Mouse (Mus musculus) urinary bladder, adult 18-20 months (tissue): Measurements from ENCODE around the gene Slc4a1ap.
"Not testable (repeated sequence)": the region's sequence is repeated elsewhere in the genome, so short reads cannot be mapped to it uniquely, and the experiment has no call there.

Experiments
- DNase-seq, 2 experiments: peaks; one replicate each; pipeline ENCODE4 v3.0.0; 2022; ENCODE audit warnings: low spot score in 2 of 2, mixed read lengths in 2 of 2

The Slc4a1ap gene

GRCm38 (mm10) chr5:31526354-31527116, at the start of gene Slc4a1ap:
Gene Slc4a1ap, plus strand, starts transcription at chr5:31526995.
- peak; percentile 49 to 69 for DNase-seq

- DNase-seq: no peak
Measured at GRCm38 (mm10) chr5:31480536-31480935, 46.3 kb upstream of the Slc4a1ap start.

- DNase-seq: no peak
Measured at GRCm38 (mm10) chr5:31485440-31485839, 41.4 kb upstream of the Slc4a1ap start, which contains the start of gene 4930548H24Rik. Gene 4930548H24Rik, plus strand, starts transcription at chr5:31485740.

GRCm38 (mm10) chr5:31487889-31488288, 38.9 kb upstream of the Slc4a1ap start:
- no peak for DNase-seq

GRCm38 (mm10) chr5:31489116-31489769, 37.6 kb upstream of the Slc4a1ap start:
- DNase-seq: no peak

- DNase-seq: no peak
Measured at GRCm38 (mm10) chr5:31492031-31492430, 34.8 kb upstream of the Slc4a1ap start.

GRCm38 (mm10) chr5:31494513-31495297, 32.1 kb upstream of the Slc4a1ap start, which contains the start of gene Gpn1:
Gene Gpn1, plus strand, starts transcription at chr5:31494741.
- peak; percentile 78 to 79 for DNase-seq

GRCm38 (mm10) chr5:31504843-31505242, 22.0 kb upstream of the Slc4a1ap start:
- DNase-seq: no peak

GRCm38 (mm10) chr5:31512481-31512880, 14.3 kb upstream of the Slc4a1ap start:
- no peak for DNase-seq

GRCm38 (mm10) chr5:31520556-31520955, 6.2 kb upstream of the Slc4a1ap start:
- DNase-seq: no peak

- no peak for DNase-seq
Measured at GRCm38 (mm10) chr5:31527117-31527680, 404 bp downstream of the Slc4a1ap start.

- not testable (repeated sequence) for DNase-seq
Measured at GRCm38 (mm10) chr5:31527707-31528106, 912 bp downstream of the Slc4a1ap start, which contains the start of gene Supt7l. Gene Supt7l, minus strand, starts transcription at chr5:31527807.

- no peak for DNase-seq
Measured at GRCm38 (mm10) chr5:31528560-31528959, 1.8 kb downstream of the Slc4a1ap start.

GRCm38 (mm10) chr5:31535228-31535627, 8.4 kb downstream of the Slc4a1ap start:
- no peak for DNase-seq

GRCm38 (mm10) chr5:31559401-31559800, 32.6 kb downstream of the Slc4a1ap start:
- no peak for DNase-seq

- no peak for DNase-seq
Measured at GRCm38 (mm10) chr5:31560352-31560751, 33.6 kb downstream of the Slc4a1ap start.

GRCm38 (mm10) chr5:31562036-31562666, 35.4 kb downstream of the Slc4a1ap start:
- no peak for DNase-seq

GRCm38 (mm10) chr5:31563496-31563895, 36.7 kb downstream of the Slc4a1ap start:
- peak; percentile 28 to 56 for DNase-seq

- no peak for DNase-seq
Measured at GRCm38 (mm10) chr5:31563905-31564304, 37.1 kb downstream of the Slc4a1ap start.

- DNase-seq: peak in 1 of 2 experiments; percentile 56
Measured at GRCm38 (mm10) chr5:31564976-31565375, 38.2 kb downstream of the Slc4a1ap start.

- DNase-seq: no peak
Measured at GRCm38 (mm10) chr5:31566026-31566425, 39.2 kb downstream of the Slc4a1ap start.
